Mouse (Mus musculus): ENCODE measurements around the gene Dxo.

GRCm38 (mm10) chr17:34847192-34847591 lies 10.4 kb downstream of the Dxo start:
- no peak for TF ChIP-seq CTCF (IDR thresholded peaks at IDR 0.05; ENCODE audit: low read depth)
- TF ChIP-seq EP300 (optimal IDR thresholded peaks at IDR 0.05) = no peak

Data from stomach, postnatal 0 days (tissue).